In genomic region chr11:61620762-61621161, GRCm38 (mm10) we compare ENCODE assay signal across 10 mouse cellular contexts. TPM values are rescaled to one million over a fixed set of nuclear protein-coding genes. Genes with fewer than 3 reads are reported as not detected.
DNase-seq lines count a peak whose midpoint lies in the region; ATAC-seq and TF ChIP-seq lines count a peak whose summit lies in the region.
"Had no signal": no experiment of that assay in that cellular context is flagged by ENCODE, and none has a peak within 500 bp of the region (broad histone marks: within the 10 kb centered on the region; RNA-seq: fewer than 3 reads in every experiment).

No protein-coding gene starts in this region.

- no peak for DNase-seq in kidney, adult 11 months
- no peak for DNase-seq in embryonic facial prominence, embryonic 11.5 days (ENCODE audit: low spot score)
- no peak for DNase-seq in midbrain, postnatal 0 days (ENCODE audit: low spot score)
- DNase-seq in gastrocnemius, postnatal 14 days: no peak
- DNase-seq in retina, embryonic 14.5 days (ENCODE audit: low spot score): no peak
- no peak for DNase-seq in frontal cortex, postnatal 10 days (ENCODE audit: low spot score in 2 of 2)

- H3K4me3 ChIP-seq in kidney, embryonic 15.5 days (replicated peaks): peak overlapping the region; percentile 48
- peak overlapping the region; percentile 36; the same call in 1 of the 2 replicates for H3K4me3 ChIP-seq in embryonic facial prominence, embryonic 11.5 days (ENCODE audit: low read depth, low read length)
- peak overlapping the region; percentile 44 for H3K4me3 ChIP-seq in hindbrain, embryonic 16.5 days (ENCODE audit: low read length)
- peak overlapping the region; percentile 33 for H3K4me3 ChIP-seq in midbrain, postnatal 0 days (ENCODE audit: low read depth, low read length)

- no peaks in the 10 kb centered on the region for H3K9me3 ChIP-seq in kidney, embryonic 15.5 days (replicated peaks)
- H3K9me3 ChIP-seq in embryonic facial prominence, embryonic 11.5 days (replicated peaks; ENCODE audit: control insufficient read depth, low read length): no peaks in the 10 kb centered on the region
- H3K9me3 ChIP-seq in hindbrain, embryonic 16.5 days (ENCODE audit: control insufficient read depth, low read length): no peaks in the 10 kb centered on the region
- H3K9me3 ChIP-seq in midbrain, postnatal 0 days (ENCODE audit: low read length): no peaks in the 10 kb centered on the region
- H3K9me3 ChIP-seq: G1E had no signal

- H3K9ac ChIP-seq in kidney, embryonic 15.5 days: peak overlapping the region; percentile 19; the same call in 1 of the 2 replicates
- H3K9ac ChIP-seq in embryonic facial prominence, embryonic 11.5 days (replicated peaks; ENCODE audit: low read length): peak overlapping the region; percentile 45; the same call in 1 of the 2 replicates
- peak overlapping the region; percentile 60; the same call in 1 of the 2 replicates for H3K9ac ChIP-seq in hindbrain, embryonic 16.5 days (ENCODE audit: low read depth, low read length)
- peak overlapping the region; percentile 29; the same call in 1 of the 2 replicates for H3K9ac ChIP-seq in midbrain, postnatal 0 days (replicated peaks; ENCODE audit: low read length, poor library complexity, severe bottlenecking)

- no peak for TF ChIP-seq CTCF in midbrain, postnatal 0 days (IDR thresholded peaks at IDR 0.05)

- H3K4me1 ChIP-seq in kidney, embryonic 15.5 days: peaks cover 21% of the 10 kb centered on the region
- H3K4me1 ChIP-seq in embryonic facial prominence, embryonic 11.5 days (ENCODE audit: control insufficient read depth, insufficient read depth, low read length): no peaks in the 10 kb centered on the region
- H3K4me1 ChIP-seq in hindbrain, embryonic 16.5 days (ENCODE audit: control insufficient read depth, insufficient read depth, low read depth, low read length): peaks cover 13% of the 10 kb centered on the region
- H3K4me1 ChIP-seq in midbrain, postnatal 0 days (ENCODE audit: insufficient read depth, low read length): peaks cover 2% of the 10 kb centered on the region; the same call in 1 of the 2 replicates

- H3K36me3 ChIP-seq in kidney, embryonic 15.5 days: no peaks in the 10 kb centered on the region
- H3K36me3 ChIP-seq in embryonic facial prominence, embryonic 11.5 days (replicated peaks; ENCODE audit: control insufficient read depth, insufficient read depth, low read depth, low read length): no peaks in the 10 kb centered on the region
- no peaks in the 10 kb centered on the region for H3K36me3 ChIP-seq in hindbrain, embryonic 16.5 days (ENCODE audit: control insufficient read depth, insufficient read depth, low read length)
- H3K36me3 ChIP-seq in midbrain, postnatal 0 days (ENCODE audit: insufficient read depth, low read length): no peaks in the 10 kb centered on the region
- H3K36me3 ChIP-seq: G1E had no signal

- intact Hi-C loops in gastrocnemius, postnatal 14 days (cut with DNase I; ENCODE audit: low total_unique reads): loop anchor here (5.0 kb wide), 1 partner anchor 203 kb away; no protein-coding TSS in a partner anchor

- H3K4me2 ChIP-seq in kidney, embryonic 15.5 days: peak overlapping the region; percentile 81
- H3K4me2 ChIP-seq in embryonic facial prominence, embryonic 11.5 days (ENCODE audit: low read depth, low read length): peak overlapping the region; percentile 73
- peak overlapping the region; percentile 85 for H3K4me2 ChIP-seq in hindbrain, embryonic 16.5 days (ENCODE audit: low read length)
- H3K4me2 ChIP-seq in midbrain, postnatal 0 days (ENCODE audit: low read depth, low read length, poor library complexity, severe bottlenecking): peak overlapping the region; percentile 76

- WGBS in kidney, embryonic 15.5 days: 68% methylated on average over 8 of the region's 8 CpGs
- 67% methylated on average over 8 of the region's 8 CpGs for WGBS in embryonic facial prominence, embryonic 11.5 days
- 59% methylated on average over 8 of the region's 8 CpGs for WGBS in hindbrain, embryonic 16.5 days
- 65% methylated on average over 8 of the region's 8 CpGs for WGBS in midbrain, postnatal 0 days

- H3K27ac ChIP-seq in kidney, embryonic 15.5 days: no peak overlapping the region
- H3K27ac ChIP-seq in embryonic facial prominence, embryonic 11.5 days (replicated peaks; ENCODE audit: low read depth, low read length): no peak overlapping the region
- H3K27ac ChIP-seq in hindbrain, embryonic 16.5 days (ENCODE audit: low read depth, low read length): peak overlapping the region; percentile 24; the same call in 1 of the 2 replicates
- no peak overlapping the region for H3K27ac ChIP-seq in midbrain, postnatal 0 days (ENCODE audit: low read depth, low read length)
- H3K27ac ChIP-seq: macrophage had no signal

- no peak for ATAC-seq in kidney, embryonic 15.5 days (replicated peaks; ENCODE audit: low FRiP score)
- ATAC-seq in embryonic facial prominence, embryonic 11.5 days (replicated peaks; ENCODE audit: insufficient number of reproducible peaks, low FRiP score, low TSS enrichment, low read depth): no peak
- no peak for ATAC-seq in hindbrain, embryonic 16.5 days
- ATAC-seq in midbrain, postnatal 0 days (ENCODE audit: low FRiP score): no peak

- H3K27me3 ChIP-seq in kidney, embryonic 15.5 days: peaks cover 3% of the 10 kb centered on the region; the same call in 1 of the 2 replicates
- H3K27me3 ChIP-seq in embryonic facial prominence, embryonic 11.5 days (ENCODE audit: control insufficient read depth, insufficient read depth, low read length): no peaks in the 10 kb centered on the region
- no peaks in the 10 kb centered on the region for H3K27me3 ChIP-seq in hindbrain, embryonic 16.5 days (replicated peaks; ENCODE audit: control insufficient read depth, insufficient read depth, low read length)
- no peaks in the 10 kb centered on the region for H3K27me3 ChIP-seq in midbrain, postnatal 0 days (ENCODE audit: insufficient read depth, low read length)

RNA-seq across cellular contexts. Expression of gene Grap, which starts 32.3 kb away (rescaled TPM):
- polyA plus RNA-seq in kidney, embryonic 15.5 days (2015; fragmentation: Nextera tagmentation; extraction: Ambion mirVana): 12.9 and 13.0 TPM in 2 replicates
- polyA plus RNA-seq in embryonic facial prominence, embryonic 11.5 days (2014; fragmentation: Nextera tagmentation; extraction: Ambion mirVana): 3.4 and 4.8 TPM in 2 replicates
- 12.0 and 12.1 TPM in 2 replicates for polyA plus RNA-seq in hindbrain, embryonic 16.5 days (2015; fragmentation: Nextera tagmentation; extraction: Ambion mirVana)
- total RNA-seq in midbrain, postnatal 0 days (2014; rRNA removed): 5.1 and 6.6 TPM in 2 replicates
- polyA plus RNA-seq in midbrain, postnatal 0 days (2015; fragmentation: Nextera tagmentation; extraction: Ambion mirVana): 5.8 and 5.9 TPM in 2 replicates
- total RNA-seq in gastrocnemius, postnatal 14 days (2021): 1 to 10 TPM; 7.0 to 9.9 TPM

RNA-seq across cellular contexts. Expression of gene Epn2, which starts 41.3 kb away (rescaled TPM):
- polyA plus RNA-seq in kidney, embryonic 15.5 days (2015; fragmentation: Nextera tagmentation; extraction: Ambion mirVana): 22.1 and 25.5 TPM in 2 replicates
- polyA plus RNA-seq in embryonic facial prominence, embryonic 11.5 days (2014; fragmentation: Nextera tagmentation; extraction: Ambion mirVana): 24.2 and 28.5 TPM in 2 replicates
- polyA plus RNA-seq in hindbrain, embryonic 16.5 days (2015; fragmentation: Nextera tagmentation; extraction: Ambion mirVana): 66.9 and 70.5 TPM in 2 replicates
- 74.3 and 86.4 TPM in 2 replicates for total RNA-seq in midbrain, postnatal 0 days (2014; rRNA removed)
- polyA plus RNA-seq in midbrain, postnatal 0 days (2015; fragmentation: Nextera tagmentation; extraction: Ambion mirVana): 67.9 and 74.9 TPM in 2 replicates
- 10 to 100 TPM; 19.4 to 24.8 TPM for total RNA-seq in gastrocnemius, postnatal 14 days (2021)
